Mouse (Mus musculus): ENCODE measurements around the gene Ppp1r12b. TPM values are rescaled to one million over a fixed set of nuclear protein-coding genes. Genes with fewer than 3 reads are reported as not detected.
"Not testable (repeated sequence)": the region's sequence is repeated elsewhere in the genome, so short reads cannot be mapped to it uniquely, and the experiment has no call there.

Ppp1r12b gene
- polyA plus RNA-seq, 1 experiment from 2014 or later, result 6.7 TPM

- peaks cover 5% of the 10 kb centered on the region for H3K36me3 ChIP-seq
- 53% methylated on average over 6 of the region's 6 CpGs for WGBS
Measured at GRCm38 (mm10) chr1:134865552-134865951, 90.2 kb downstream of the Ppp1r12b start.

GRCm38 (mm10) chr1:134860538-134860937 lies 95.2 kb downstream of the Ppp1r12b start:
- no peak for DNase-seq (ENCODE audit: low spot score)
- WGBS, result 19% methylated on average over 2 of the region's 2 CpGs
- H3K27me3 ChIP-seq (ENCODE audit: insufficient read depth, poor library complexity, severe bottlenecking), result peaks cover 18% of the 10 kb centered on the region; the same call in 1 of the 2 replicates
- no peak overlapping the region for H3K4me3 ChIP-seq
- H3K4me1 ChIP-seq (replicated peaks), result peaks cover 5% of the 10 kb centered on the region
- H3K27ac ChIP-seq, result no peak overlapping the region
- 0 out of 2 replicates have a peak, but pooled peaks cover 2% of the 10 kb centered on the region for H3K36me3 ChIP-seq
- H3K9me3 ChIP-seq, result no peaks in the 10 kb centered on the region

More at GRCm38 (mm10) chr1:134865552-134865951, 90.2 kb downstream of the Ppp1r12b start:
- H3K4me1 ChIP-seq (replicated peaks), result peaks cover 5% of the 10 kb centered on the region
- H3K27me3 ChIP-seq (ENCODE audit: insufficient read depth, poor library complexity, severe bottlenecking), result peaks cover 20% of the 10 kb centered on the region; the same call in 1 of the 2 replicates
- H3K9me3 ChIP-seq, result no peaks in the 10 kb centered on the region
- no peak for DNase-seq (ENCODE audit: low spot score)
- H3K27ac ChIP-seq, result no peak overlapping the region
- no peak overlapping the region for H3K4me3 ChIP-seq

GRCm38 (mm10) chr1:134858344-134859053 lies 97.2 kb downstream of the Ppp1r12b start:
- no peak overlapping the region for H3K27ac ChIP-seq
- 79% methylated on average over 3 of the region's 3 CpGs for WGBS
- peaks cover 14% of the 10 kb centered on the region; the same call in 1 of the 2 replicates for H3K27me3 ChIP-seq (ENCODE audit: insufficient read depth, poor library complexity, severe bottlenecking)
- H3K36me3 ChIP-seq, result 0 out of 2 replicates have a peak, but pooled peaks cover 2% of the 10 kb centered on the region
- peaks cover 5% of the 10 kb centered on the region for H3K4me1 ChIP-seq (replicated peaks)
- no peak overlapping the region for H3K4me3 ChIP-seq
- no peaks in the 10 kb centered on the region for H3K9me3 ChIP-seq
- no peak for DNase-seq (ENCODE audit: low spot score)

GRCm38 (mm10) chr1:134854325-134854982 lies 101.3 kb downstream of the Ppp1r12b start:
- Histone ChIP-seq H3K27ac (no peak overlapping the region), H3K36me3 (0 out of 2 replicates have a peak, but pooled peaks cover 7% of the 10 kb centered on the region), H3K9me3 (no peaks in the 10 kb centered on the region), H3K4me3 (no peak overlapping the region), H3K27me3 (ENCODE audit: insufficient read depth, poor library complexity, severe bottlenecking) (no peaks in the 10 kb centered on the region), H3K4me1 (replicated peaks) (0 out of 2 replicates have a peak, but pooled peaks cover 9% of the 10 kb centered on the region)
- peak; percentile 75 for DNase-seq (ENCODE audit: low spot score)
- WGBS, result 88% methylated on average over 1 of the region's 1 CpGs

GRCm38 (mm10) chr1:134852797-134853196 lies 102.9 kb downstream of the Ppp1r12b start:
- no peak for DNase-seq (ENCODE audit: low spot score)
- no peak overlapping the region for H3K4me3 ChIP-seq
- no peaks in the 10 kb centered on the region for H3K27me3 ChIP-seq (ENCODE audit: insufficient read depth, poor library complexity, severe bottlenecking)
- 0 out of 2 replicates have a peak, but pooled peaks cover 7% of the 10 kb centered on the region for H3K36me3 ChIP-seq
- no peaks in the 10 kb centered on the region for H3K9me3 ChIP-seq
- 93% methylated on average over 3 of the region's 3 CpGs for WGBS
- H3K27ac ChIP-seq, result no peak overlapping the region
- H3K4me1 ChIP-seq (replicated peaks), result 0 out of 2 replicates have a peak, but pooled peaks cover 9% of the 10 kb centered on the region

- Histone ChIP-seq H3K4me1 (replicated peaks) (0 out of 2 replicates have a peak, but pooled peaks cover 9% of the 10 kb centered on the region), H3K4me3 (no peak overlapping the region), H3K36me3 (0 out of 2 replicates have a peak, but pooled peaks cover 4% of the 10 kb centered on the region), H3K27ac (no peak overlapping the region), H3K9me3 (no peaks in the 10 kb centered on the region), H3K27me3 (ENCODE audit: insufficient read depth, poor library complexity, severe bottlenecking) (no peaks in the 10 kb centered on the region)
- WGBS, result 84% methylated on average over 5 of the region's 5 CpGs
- no peak for DNase-seq (ENCODE audit: low spot score)
Measured at GRCm38 (mm10) chr1:134851211-134851610, 104.5 kb downstream of the Ppp1r12b start.

GRCm38 (mm10) chr1:134850361-134850760 lies 105.4 kb downstream of the Ppp1r12b start:
- no peaks in the 10 kb centered on the region for H3K9me3 ChIP-seq
- no peak overlapping the region for H3K27ac ChIP-seq
- DNase-seq (ENCODE audit: low spot score), result no peak
- WGBS, result 93% methylated on average over 3 of the region's 3 CpGs
- H3K27me3 ChIP-seq (ENCODE audit: insufficient read depth, poor library complexity, severe bottlenecking), result no peaks in the 10 kb centered on the region
- 0 out of 2 replicates have a peak, but pooled peaks cover 4% of the 10 kb centered on the region for H3K36me3 ChIP-seq
- H3K4me3 ChIP-seq, result no peak overlapping the region
- 0 out of 2 replicates have a peak, but pooled peaks cover 9% of the 10 kb centered on the region for H3K4me1 ChIP-seq (replicated peaks)

GRCm38 (mm10) chr1:134847851-134848250 lies 107.9 kb downstream of the Ppp1r12b start:
- H3K27me3 ChIP-seq (ENCODE audit: insufficient read depth, poor library complexity, severe bottlenecking), result no peaks in the 10 kb centered on the region
- 0 out of 2 replicates have a peak, but pooled peaks cover 4% of the 10 kb centered on the region for H3K36me3 ChIP-seq
- no peak overlapping the region for H3K27ac ChIP-seq
- H3K4me3 ChIP-seq, result no peak overlapping the region
- 0 out of 2 replicates have a peak, but pooled peaks cover 9% of the 10 kb centered on the region for H3K4me1 ChIP-seq (replicated peaks)
- 88% methylated on average over 9 of the region's 9 CpGs for WGBS
- DNase-seq (ENCODE audit: low spot score), result no peak
- H3K9me3 ChIP-seq, result no peaks in the 10 kb centered on the region

GRCm38 (mm10) chr1:134846295-134846988 lies 109.3 kb downstream of the Ppp1r12b start:
- WGBS, result 83% methylated on average over 10 of the region's 10 CpGs
- Histone ChIP-seq H3K36me3 (0 out of 2 replicates have a peak, but pooled peaks cover 6% of the 10 kb centered on the region), H3K9me3 (no peaks in the 10 kb centered on the region), H3K27ac (no peak overlapping the region), H3K27me3 (ENCODE audit: insufficient read depth, poor library complexity, severe bottlenecking) (no peaks in the 10 kb centered on the region), H3K4me1 (replicated peaks) (0 out of 2 replicates have a peak, but pooled peaks cover 4% of the 10 kb centered on the region), H3K4me3 (no peak overlapping the region)
- no peak for DNase-seq (ENCODE audit: low spot score)

GRCm38 (mm10) chr1:134843369-134843768 lies 112.4 kb downstream of the Ppp1r12b start:
- no peaks in the 10 kb centered on the region for H3K4me1 ChIP-seq (replicated peaks)
- no peak overlapping the region for H3K4me3 ChIP-seq
- H3K27ac ChIP-seq, result no peak overlapping the region
- no peak for DNase-seq (ENCODE audit: low spot score)
- H3K36me3 ChIP-seq, result 0 out of 2 replicates have a peak, but pooled peaks cover 4% of the 10 kb centered on the region
- H3K9me3 ChIP-seq, result no peaks in the 10 kb centered on the region
- no peaks in the 10 kb centered on the region for H3K27me3 ChIP-seq (ENCODE audit: insufficient read depth, poor library complexity, severe bottlenecking)
- 94% methylated on average over 6 of the region's 6 CpGs for WGBS

- no peaks in the 10 kb centered on the region for H3K9me3 ChIP-seq
- H3K36me3 ChIP-seq, result peaks cover 27% of the 10 kb centered on the region
- no peak overlapping the region for H3K27ac ChIP-seq
- WGBS, result 76% methylated on average over 10 of the region's 10 CpGs
- DNase-seq (ENCODE audit: low spot score), result peak; percentile 30
- H3K4me1 ChIP-seq (replicated peaks), result 0 out of 2 replicates have a peak, but pooled peaks cover 4% of the 10 kb centered on the region
- no peak overlapping the region for H3K4me3 ChIP-seq
- H3K27me3 ChIP-seq (ENCODE audit: insufficient read depth, poor library complexity, severe bottlenecking), result no peaks in the 10 kb centered on the region
Measured at GRCm38 (mm10) chr1:134836909-134837480, 118.7 kb downstream of the Ppp1r12b start.

- H3K4me1 ChIP-seq (replicated peaks); H3K27me3 ChIP-seq (ENCODE audit: insufficient read depth, poor library complexity, severe bottlenecking); H3K9me3 ChIP-seq; DNase-seq (ENCODE audit: low spot score); H3K4me3 ChIP-seq; H3K27ac ChIP-seq: not testable (repeated sequence)
- peaks cover 22% of the 10 kb centered on the region for H3K36me3 ChIP-seq
- WGBS, result 95% methylated on average over 3 of the region's 3 CpGs
Measured at GRCm38 (mm10) chr1:134830881-134831280, 124.9 kb downstream of the Ppp1r12b start.
